Mouse (Mus musculus): ENCODE data around the gene Olfr56.
"Not testable (repeated sequence)": the region's sequence is repeated elsewhere in the genome, so short reads cannot be mapped to it uniquely, and the experiment has no call there.

DNA sequence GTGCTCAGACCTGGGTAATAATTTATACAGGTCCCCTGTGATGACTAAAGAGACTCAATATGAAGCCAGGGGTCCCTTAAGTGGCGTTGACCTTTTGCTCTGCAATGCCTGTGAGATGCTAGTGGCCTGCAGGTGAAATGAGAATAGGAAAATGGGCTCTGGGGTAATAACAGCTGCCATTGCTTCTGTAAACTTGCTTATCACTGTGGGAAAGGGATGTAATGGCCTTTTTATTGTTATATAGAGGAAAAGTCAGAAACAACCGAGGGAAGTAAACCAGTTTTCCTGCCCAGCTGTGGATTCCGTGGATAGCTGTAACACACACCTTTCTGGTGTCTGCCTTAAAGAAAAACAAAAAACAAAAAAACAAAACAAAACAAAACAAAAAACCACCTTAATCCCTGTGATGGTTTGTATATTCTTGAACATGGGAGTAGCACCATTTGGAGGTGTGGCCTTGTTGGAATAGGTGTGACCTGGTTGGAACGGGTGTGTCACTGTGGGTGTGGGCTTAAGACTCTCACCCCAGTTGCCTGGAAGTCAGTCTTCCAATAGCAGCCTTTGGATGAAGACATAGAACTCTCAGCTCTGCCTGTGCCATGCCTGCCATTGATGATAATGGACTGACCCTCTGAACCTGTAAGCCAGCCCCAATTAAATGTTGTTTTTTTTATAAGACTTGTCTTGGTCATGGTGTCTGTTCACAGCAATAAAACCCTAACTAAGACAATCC, 197.5 kb downstream of the Olfr56 start:
- not testable (repeated sequence) for TF ChIP-seq TAL1, GATA1 (IDR thresholded peaks at IDR 0.05; ENCODE audit: low read length)
